Mouse (Mus musculus) layer of hippocampus, postnatal 25 days (tissue): Measurements from ENCODE around the gene Gm12355. TPM values are rescaled to one million over a fixed set of nuclear protein-coding genes. Genes with fewer than 3 reads are reported as not detected.

Experiments
- DNase-seq, 2 experiments: peaks; one replicate each; pipeline ENCODE4 v3.0.0; 2022; ENCODE audit warnings: mixed read lengths in 2 of 2, low spot score in 1 of 2; ENCODE audit errors: extremely low spot score in 1 of 2
- total RNA-seq, 2 experiments: library from RNA; stranded (reverse); gene quantifications; 2 replicates each; pipeline ENCODE4 v1.2.3; 2021

Gene Gm12355
- total RNA-seq, 2 experiments from 2014 or later = 10.4 to 12.4 TPM

GRCm38 (mm10) chr11:98583265-98583552 lies 42.3 kb downstream of the Gm12355 start:
- DNase-seq = no peak

DNA sequence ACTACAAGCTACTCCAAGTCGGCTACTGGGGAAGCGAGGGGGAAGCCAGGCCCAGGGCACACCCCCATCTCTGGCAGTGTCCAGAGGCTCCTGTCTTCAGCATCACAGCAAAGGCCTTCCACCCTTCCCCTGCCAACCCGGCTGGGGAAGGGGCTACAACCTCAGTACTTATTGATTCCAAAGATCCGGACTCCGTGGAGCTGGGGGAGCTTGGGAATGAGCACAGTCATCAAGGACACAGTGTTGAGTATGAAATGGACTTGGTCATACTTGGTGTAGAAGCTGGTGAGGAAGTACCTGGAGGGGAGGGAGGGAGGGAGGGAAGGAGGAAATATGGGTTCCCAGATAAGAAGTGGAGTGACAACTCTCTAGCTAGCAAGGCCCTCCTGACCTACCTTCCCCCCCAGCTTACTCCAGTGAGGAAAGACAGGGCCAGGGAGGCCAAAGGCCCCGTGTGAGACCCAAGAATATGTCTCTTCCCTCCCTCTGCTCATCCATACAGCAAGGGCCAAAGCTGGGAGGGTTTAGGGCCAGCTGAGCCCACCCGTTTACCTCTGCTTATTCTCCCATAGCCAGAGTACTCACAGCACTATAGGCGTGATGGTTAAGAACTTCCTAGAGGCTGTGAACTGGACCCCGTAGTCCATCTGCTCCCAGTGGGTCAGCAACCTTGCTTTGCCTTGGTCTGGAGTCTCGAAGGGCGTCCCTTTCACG lies 42.8 kb downstream of the Gm12355 start:
- no peak for DNase-seq

GRCm38 (mm10) chr11:98582030-98582388 lies 43.5 kb downstream of the Gm12355 start:
- DNase-seq = no peak

DNA sequence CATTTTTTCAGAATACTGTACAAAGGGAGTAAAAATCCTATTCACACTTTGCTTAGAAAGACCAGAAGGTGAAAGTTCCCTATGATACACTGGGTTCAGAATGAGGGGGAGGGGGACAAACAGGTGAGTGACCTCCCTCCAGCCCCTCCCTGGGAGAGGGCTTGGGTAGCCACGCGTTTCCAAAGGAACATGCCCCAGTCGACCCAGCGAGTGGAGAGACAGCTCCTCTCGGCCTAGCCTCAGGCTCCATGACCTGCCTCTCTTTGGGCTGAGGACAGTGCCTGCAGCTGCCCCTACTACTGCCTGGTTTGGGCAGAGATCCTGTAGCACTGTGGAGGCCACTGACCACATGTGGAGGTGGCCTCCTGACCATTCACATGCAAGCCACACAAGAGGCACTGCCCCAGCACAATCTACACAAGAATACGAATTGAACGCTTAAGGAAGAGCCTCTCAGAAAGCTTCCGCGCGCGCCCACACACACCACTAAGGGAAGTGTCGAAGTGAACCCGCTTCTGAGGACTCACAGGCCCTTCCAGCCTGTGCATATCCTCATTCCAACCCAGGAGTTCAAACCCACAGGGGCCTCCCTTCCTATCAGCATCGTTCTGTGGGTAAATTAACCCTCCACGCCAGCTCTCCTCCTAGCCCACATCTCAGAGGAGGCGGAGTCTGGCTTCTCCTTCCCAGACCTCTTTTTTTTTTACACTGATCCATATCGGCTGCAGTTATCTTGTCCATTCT lies 44.0 kb downstream of the Gm12355 start:
- no peak for DNase-seq

DNA sequence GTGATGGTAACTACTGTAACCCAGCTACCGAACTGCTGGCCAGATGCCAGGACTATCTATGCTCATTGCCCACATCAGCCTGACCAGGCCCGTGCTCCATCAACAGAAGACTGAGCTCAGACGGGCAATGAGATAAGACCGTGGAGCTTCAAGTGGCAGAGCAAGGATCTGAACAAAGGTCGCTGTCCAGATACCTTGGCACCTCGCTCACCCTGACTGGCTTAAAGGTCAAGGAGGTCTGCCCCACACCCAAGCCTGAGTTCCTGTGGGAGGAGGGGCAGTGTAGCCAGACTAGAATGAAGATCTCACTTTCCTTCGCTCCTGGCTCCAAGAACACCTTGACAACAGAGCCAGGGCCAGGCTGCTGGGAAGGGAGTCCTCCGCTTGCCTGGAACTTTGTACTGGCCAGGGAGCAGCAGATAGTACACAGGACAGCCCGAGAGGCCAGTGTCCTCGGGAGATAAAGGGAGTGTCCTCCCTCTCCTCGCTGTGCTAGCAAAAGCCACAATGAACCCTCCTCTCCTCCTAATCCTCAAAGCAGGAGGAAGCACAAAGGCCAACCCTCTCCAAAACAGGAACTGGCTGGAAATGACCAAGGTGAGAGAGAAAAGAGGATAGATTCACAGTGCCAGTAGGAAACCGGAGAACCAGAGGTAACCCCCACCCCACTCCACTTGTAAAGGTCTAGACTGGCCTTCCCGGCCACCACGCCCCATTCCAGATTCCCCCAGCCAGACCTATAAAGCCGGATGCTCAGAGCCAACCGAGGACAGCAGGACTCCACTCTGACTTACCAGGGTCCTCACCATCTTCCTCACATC lies 45.0 kb downstream of the Gm12355 start:
- no peak for DNase-seq

GRCm38 (mm10) chr11:98577776-98578175 lies 47.7 kb downstream of the Gm12355 start:
- DNase-seq = no peak

Other genes starting within 250 kb of the Gm12355 start
- under 1 TPM; 0.66 to 0.76 TPM for gene Tcap, start 241.8 kb downstream of the Gm12355 start, total RNA-seq
- not detected for gene Pnmt, start 239.2 kb downstream of the Gm12355 start, total RNA-seq
- 1 to 10 TPM; 8.9 to 9.6 TPM for gene Pgap3, start 225.2 kb downstream of the Gm12355 start, total RNA-seq
- gene Erbb2, start 213.2 kb downstream of the Gm12355 start, total RNA-seq = 1 to 10 TPM; 1.4 to 3.5 TPM
- 100 to 1,000 TPM in 1 of 2 experiments, 10 to 100 TPM in 1; 92.2 to 104 TPM for gene Mien1, start 186.7 kb downstream of the Gm12355 start, total RNA-seq
- gene Grb7, start 179.3 kb downstream of the Gm12355 start, total RNA-seq = 1 to 10 TPM; 1.4 to 2.1 TPM
- under 1 TPM in 1 of 2 experiments, not detected in 1; 0.52 TPM for gene Ikzf3, start 79.6 kb downstream of the Gm12355 start, total RNA-seq
- not detected for gene Zpbp2, start 74.6 kb downstream of the Gm12355 start, total RNA-seq
- 10 to 100 TPM; 47.7 to 57.5 TPM for gene Ormdl3, start 38.3 kb downstream of the Gm12355 start, total RNA-seq
- not detected for gene Lrrc3c, start 27.4 kb downstream of the Gm12355 start, total RNA-seq
- not detected for gene Gsdma3, start 699 bp upstream of the Gm12355 start, total RNA-seq
- under 1 TPM in 1 of 2 experiments, not detected in 1; 0.20 TPM for gene Gsdma2, start 21.1 kb upstream of the Gm12355 start, total RNA-seq
- gene Gsdma, start 38.7 kb upstream of the Gm12355 start, total RNA-seq = not detected
- 100 to 1,000 TPM; 127 to 128 TPM for gene Psmd3, start 56.9 kb upstream of the Gm12355 start, total RNA-seq
- not detected for gene Csf3, start 75.6 kb upstream of the Gm12355 start, total RNA-seq
- 100 to 1,000 TPM; 118 to 130 TPM for gene Med24, start 103.8 kb upstream of the Gm12355 start, total RNA-seq
- 1,000 to 10,000 TPM; 1,027 to 1,094 TPM for gene Thra, start 115.0 kb upstream of the Gm12355 start, total RNA-seq
- gene Nr1d1, start 149.7 kb upstream of the Gm12355 start, total RNA-seq = 10 to 100 TPM; 78.1 to 92.2 TPM
- gene Msl1, start 169.9 kb upstream of the Gm12355 start, total RNA-seq = 100 to 1,000 TPM; 170 to 176 TPM
- gene Casc3, start 179.2 kb upstream of the Gm12355 start, total RNA-seq = 10 to 100 TPM; 53.3 to 60.6 TPM
- 100 to 1,000 TPM; 185 to 222 TPM for gene Rapgefl1, start 211.1 kb upstream of the Gm12355 start, total RNA-seq
- 10 to 100 TPM; 57.2 to 61.4 TPM for gene Wipf2, start 238.0 kb upstream of the Gm12355 start, total RNA-seq